Mouse (Mus musculus): ENCODE measurements around the gene Ctsl. TPM values are rescaled to one million over a fixed set of nuclear protein-coding genes. Genes with fewer than 3 reads are reported as not detected.

Ctsl gene
- polyA plus RNA-seq, 1 experiment from 2014 or later, result 306 TPM

- H3K9me3 ChIP-seq (replicated peaks), result no peaks in the 10 kb centered on the region
- H3K4me3 ChIP-seq (replicated peaks), result no peak overlapping the region
- H3K27ac ChIP-seq, result no peak overlapping the region
Observed at GRCm38 (mm10) chr13:64310585-64310984, 60.1 kb downstream of the Ctsl start.

GRCm38 (mm10) chr13:64309842-64310241 lies 60.8 kb downstream of the Ctsl start:
- ATAC-seq (replicated peaks; ENCODE audit: low FRiP score), result no peak
- Histone ChIP-seq H3K9ac (no peak overlapping the region), H3K4me3 (replicated peaks) (no peak overlapping the region), H3K9me3 (replicated peaks) (no peaks in the 10 kb centered on the region), H3K27me3 (no peaks in the 10 kb centered on the region), H3K4me2 (no peak overlapping the region), H3K4me1 (peaks cover 28% of the 10 kb centered on the region), H3K27ac (0 out of 2 replicates have a peak overlapping the region, but pooled peaks have one; percentile 1), H3K36me3 (peaks cover 21% of the 10 kb centered on the region)
- WGBS, result 75% methylated on average over 11 of the region's 11 CpGs

More at GRCm38 (mm10) chr13:64310585-64310984, 60.1 kb downstream of the Ctsl start:
- peaks cover 29% of the 10 kb centered on the region for H3K4me1 ChIP-seq
- no peaks in the 10 kb centered on the region for H3K27me3 ChIP-seq
- 59% methylated on average over 6 of the region's 6 CpGs for WGBS
- ATAC-seq (replicated peaks; ENCODE audit: low FRiP score), result no peak
- no peak overlapping the region for H3K9ac ChIP-seq
- H3K36me3 ChIP-seq, result peaks cover 15% of the 10 kb centered on the region
- 0 out of 2 replicates have a peak overlapping the region, but pooled peaks have one; percentile 65 for H3K4me2 ChIP-seq

Other genes starting within 250 kb of the Ctsl start
- 3.9 and 4.7 TPM in 2 replicates for gene Slc35d2, start 241.5 kb downstream of the Ctsl start, polyA plus RNA-seq (2015; fragmentation: Nextera tagmentation; extraction: Ambion mirVana)
- gene Zfp367, start 217.7 kb downstream of the Ctsl start, polyA plus RNA-seq (2015; fragmentation: Nextera tagmentation; extraction: Ambion mirVana), result 17.1 and 17.6 TPM in 2 replicates
- 26.1 and 27.1 TPM in 2 replicates for gene Habp4, start 209.1 kb downstream of the Ctsl start, polyA plus RNA-seq (2015; fragmentation: Nextera tagmentation; extraction: Ambion mirVana)
- 14.8 and 17.5 TPM in 2 replicates for gene Cdc14b, start 95.6 kb downstream of the Ctsl start, polyA plus RNA-seq (2015; fragmentation: Nextera tagmentation; extraction: Ambion mirVana)
- gene Aaed1, start 58.2 kb downstream of the Ctsl start, polyA plus RNA-seq (2015; fragmentation: Nextera tagmentation; extraction: Ambion mirVana), result 56.5 and 58.1 TPM in 2 replicates
- gene Cdk20, start 61.4 kb upstream of the Ctsl start, polyA plus RNA-seq (2015; fragmentation: Nextera tagmentation; extraction: Ambion mirVana), result 10.4 and 12.8 TPM in 2 replicates
- gene Fam240b, start 126.9 kb upstream of the Ctsl start, polyA plus RNA-seq (2015; fragmentation: Nextera tagmentation; extraction: Ambion mirVana), result not detected in 2 replicates

Data from kidney, embryonic 15.5 days (tissue).